Mouse (Mus musculus) layer of hippocampus, adult 2 months (tissue): Measurements from ENCODE around the gene Dcaf11. TPM values are rescaled to one million over a fixed set of nuclear protein-coding genes. Genes with fewer than 3 reads are reported as not detected.

Experiments
- DNase-seq, 2 experiments: peaks; one replicate each; pipeline ENCODE4 v3.0.0; 2022; ENCODE audit warnings: low spot score in 2 of 2
- H3K27ac ChIP-seq: fragments of 200-600 bp; 2 replicates; pipeline ENCODE4 v1.8.1; 2022
- H3K4me3 ChIP-seq: fragments of 200-600 bp; 2 replicates; pipeline ENCODE4 v1.8.1; 2022; ENCODE audit warnings: mild to moderate bottlenecking
- CTCF ChIP-seq: fragments of 200-600 bp; conservative IDR thresholded peaks from 2 replicates; pipeline ENCODE4 v1.8.1; 2022; ENCODE audit warnings: antibody characterized with exemption, mild to moderate bottlenecking, moderate library complexity
- total RNA-seq, 2 experiments: library from RNA; stranded (reverse); gene quantifications; 2 replicates each; pipeline ENCODE4 v1.2.3; 2021

Gene Dcaf11
- total RNA-seq, 2 experiments from 2014 or later, result 84.2 to 87.6 TPM

- no peak for DNase-seq
- TF ChIP-seq CTCF, result peak; percentile 90
- H3K4me3 ChIP-seq, result no peak overlapping the region
- H3K27ac ChIP-seq, result no peak overlapping the region
Measured at GRCm38 (mm10) chr14:55536116-55536745, 23.6 kb upstream of the Dcaf11 start.

- TF ChIP-seq CTCF, result no peak
- Histone ChIP-seq H3K4me3 (peak within 1 kb of the TSS; percentile 80), H3K27ac (peak within 1 kb of the TSS; percentile 92)
- peak; percentile 63 to 77 for DNase-seq
Measured at GRCm38 (mm10) chr14:55540067-55540786, 19.6 kb upstream of the Dcaf11 start, which contains the start of gene Pck2. Gene Pck2 (plus strand): TSS chr14:55540266.

- Histone ChIP-seq H3K4me3 (peak overlapping the region; percentile 80), H3K27ac (peak overlapping the region; percentile 92)
- DNase-seq, result peak; percentile 76 to 77
- no peak for TF ChIP-seq CTCF
Measured at GRCm38 (mm10) chr14:55540787-55541321, 19.0 kb upstream of the Dcaf11 start.

DNA sequence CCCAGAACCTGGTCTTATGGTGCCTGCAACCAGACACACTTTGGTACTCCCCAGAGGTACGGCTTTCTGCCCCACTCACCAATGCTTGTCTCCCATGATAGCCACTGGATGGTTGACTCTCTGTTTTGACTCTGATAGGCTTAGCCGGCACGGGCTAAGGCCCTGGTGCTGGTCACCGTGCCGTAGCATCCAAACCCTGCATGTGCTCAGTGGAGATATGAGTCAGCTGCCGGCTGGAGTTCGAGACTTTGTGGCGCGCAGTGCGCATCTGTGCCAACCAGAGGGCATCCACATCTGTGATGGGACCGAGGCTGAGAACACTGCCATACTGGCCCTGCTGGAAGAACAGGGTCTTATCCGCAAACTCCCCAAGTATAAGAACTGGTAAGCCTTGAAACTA lies 17.5 kb upstream of the Dcaf11 start:
- no peak for TF ChIP-seq CTCF
- H3K4me3 ChIP-seq, result no peak overlapping the region
- no peak overlapping the region for H3K27ac ChIP-seq
- no peak for DNase-seq

GRCm38 (mm10) chr14:55544334-55544733 lies 15.5 kb upstream of the Dcaf11 start:
- no peak for TF ChIP-seq CTCF
- Histone ChIP-seq H3K4me3 (no peak overlapping the region), H3K27ac (peak overlapping the region; percentile 52; the same call in 1 of the 2 replicates)
- DNase-seq, result no peak

- TF ChIP-seq CTCF, result 0 out of 2 replicates have a peak, but pooled peaks have one; percentile 0
Measured at GRCm38 (mm10) chr14:55550191-55550590, 9.6 kb upstream of the Dcaf11 start.

GRCm38 (mm10) chr14:55551347-55551746 lies 8.5 kb upstream of the Dcaf11 start:
- no peak for TF ChIP-seq CTCF

More at GRCm38 (mm10) chr14:55550191-55550590, 9.6 kb upstream of the Dcaf11 start:
- no peak overlapping the region for H3K27ac ChIP-seq
- DNase-seq, result no peak
- H3K4me3 ChIP-seq, result no peak overlapping the region

GRCm38 (mm10) chr14:55551794-55552193 lies 8.0 kb upstream of the Dcaf11 start:
- no peak for DNase-seq
- Histone ChIP-seq H3K4me3 (no peak overlapping the region), H3K27ac (no peak overlapping the region)
- no peak for TF ChIP-seq CTCF

More at GRCm38 (mm10) chr14:55551347-55551746, 8.5 kb upstream of the Dcaf11 start:
- no peak for DNase-seq
- Histone ChIP-seq H3K4me3 (no peak overlapping the region), H3K27ac (no peak overlapping the region)

GRCm38 (mm10) chr14:55554635-55555034 lies 5.2 kb upstream of the Dcaf11 start:
- Histone ChIP-seq H3K4me3 (no peak overlapping the region), H3K27ac (no peak overlapping the region)
- no peak for TF ChIP-seq CTCF
- no peak for DNase-seq

DNA sequence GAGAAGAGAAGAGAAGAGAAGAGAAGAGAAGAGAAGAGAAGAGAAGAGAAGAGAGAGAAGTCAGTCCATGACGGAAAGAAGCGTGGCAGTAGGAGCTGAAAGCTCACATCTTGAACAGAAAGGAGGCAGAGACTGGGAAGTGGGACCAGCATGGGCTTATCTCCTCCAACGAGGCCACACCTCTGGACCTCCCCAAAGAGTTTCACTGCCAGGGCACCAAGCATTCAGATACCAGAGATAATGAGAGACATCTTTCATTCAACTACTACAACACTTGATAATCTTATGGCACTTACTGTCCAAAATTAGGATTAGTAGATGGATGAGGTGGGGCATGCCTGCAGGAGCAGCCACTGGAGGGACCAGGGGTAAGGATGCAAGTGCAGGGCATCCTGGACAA lies 4.0 kb upstream of the Dcaf11 start:
- H3K4me3 ChIP-seq, result no peak overlapping the region
- H3K27ac ChIP-seq, result no peak overlapping the region
- no peak for TF ChIP-seq CTCF
- no peak for DNase-seq

DNA sequence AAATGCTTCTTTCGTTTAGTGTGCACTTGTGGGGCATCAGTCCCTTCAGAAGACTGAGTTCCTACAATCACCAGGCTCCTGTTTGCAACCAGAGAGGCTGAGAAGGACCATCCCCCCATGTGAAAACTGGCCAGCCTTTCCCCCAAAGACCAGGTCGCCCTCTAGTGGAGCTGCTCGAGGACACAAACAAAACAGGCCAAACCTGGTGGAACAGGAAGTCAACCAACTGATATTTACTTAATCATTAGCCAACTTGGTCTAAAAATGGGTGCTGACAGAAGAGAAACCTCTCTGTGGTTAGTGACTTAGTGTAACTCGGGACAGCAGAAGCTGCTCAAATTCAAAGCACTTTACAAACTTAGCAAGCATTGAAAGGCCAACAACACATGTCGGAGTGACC lies 2.8 kb upstream of the Dcaf11 start:
- peak; percentile 90 for TF ChIP-seq CTCF
- Histone ChIP-seq H3K4me3 (no peak overlapping the region), H3K27ac (peak overlapping the region; percentile 24; the same call in 1 of the 2 replicates)
- peak; percentile 69 to 80 for DNase-seq

DNA sequence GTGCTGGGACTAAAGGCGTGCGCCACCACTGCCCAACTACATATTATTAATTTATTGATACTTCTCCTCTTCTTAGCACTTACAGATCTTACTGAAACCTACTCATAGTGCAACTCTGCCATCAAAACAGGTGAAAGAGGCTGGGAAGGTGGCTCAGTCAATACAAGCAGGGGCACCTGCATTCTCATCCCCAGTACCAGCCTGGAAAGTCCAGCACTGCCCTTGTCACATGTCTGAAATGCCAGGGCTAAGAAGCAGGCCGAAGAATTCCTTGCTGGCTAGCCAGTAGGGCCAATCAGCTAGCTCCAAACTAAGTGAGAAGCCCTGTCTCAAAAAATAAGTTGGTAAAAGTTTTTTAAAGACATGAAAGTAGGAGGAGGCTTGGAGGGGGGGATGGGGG lies 2.2 kb upstream of the Dcaf11 start:
- H3K4me3 ChIP-seq, result no peak overlapping the region
- 0 out of 2 replicates have a peak overlapping the region, but pooled peaks have one; percentile 24 for H3K27ac ChIP-seq
- TF ChIP-seq CTCF, result no peak
- no peak for DNase-seq

GRCm38 (mm10) chr14:55558740-55559448 lies 912 bp upstream of the Dcaf11 start:
- no peak for DNase-seq
- H3K4me3 ChIP-seq, result peak overlapping the region; percentile 88
- TF ChIP-seq CTCF, result peak; percentile 39
- peak overlapping the region; percentile 99 for H3K27ac ChIP-seq
